Mouse (Mus musculus): ENCODE measurements at regions not wholly inside any gene's neighbourhood (a gene's known extent, or its start where the extent isn't known, plus 50 kb on each side); places are given as distances from the start of the nearest gene placed in this dataset.
A peak's percentile ranks its signal among the peaks of the same experiment; 100 is the strongest.
"Not testable (repeated sequence)": the region's sequence is repeated elsewhere in the genome, so short reads cannot be mapped to it uniquely, and the experiment has no call there.

DNA sequence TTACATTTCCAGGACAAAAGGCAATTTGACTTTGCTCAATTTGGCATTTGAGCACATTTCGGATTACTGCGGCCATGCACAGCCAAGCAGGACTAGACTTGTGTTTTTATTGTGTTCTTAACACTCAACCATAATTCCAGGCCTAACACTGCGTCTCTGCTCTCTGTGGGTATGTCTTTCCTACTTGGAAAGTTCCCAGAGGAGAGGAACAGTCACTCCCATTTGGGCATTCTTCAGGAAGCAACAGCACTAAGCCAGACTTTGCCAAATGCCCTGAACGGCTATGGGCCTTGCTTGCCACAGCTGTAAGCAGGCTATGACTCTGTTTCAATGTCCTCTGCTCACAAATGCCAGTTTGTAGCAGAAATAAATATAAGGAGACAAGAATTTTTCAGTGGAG lies 56.5 kb upstream of the Pdk3 start:
- DNase-seq (ENCODE audit: extremely low spot score in 1 of 2, low spot score in 2 of 2) = no peak
- intact Hi-C loops (cut with DNase I) = loop anchor here (5.0 to 10.0 kb wide), 2 partner anchors 91 to 594 kb away; no protein-coding TSS in a partner anchor

DNA sequence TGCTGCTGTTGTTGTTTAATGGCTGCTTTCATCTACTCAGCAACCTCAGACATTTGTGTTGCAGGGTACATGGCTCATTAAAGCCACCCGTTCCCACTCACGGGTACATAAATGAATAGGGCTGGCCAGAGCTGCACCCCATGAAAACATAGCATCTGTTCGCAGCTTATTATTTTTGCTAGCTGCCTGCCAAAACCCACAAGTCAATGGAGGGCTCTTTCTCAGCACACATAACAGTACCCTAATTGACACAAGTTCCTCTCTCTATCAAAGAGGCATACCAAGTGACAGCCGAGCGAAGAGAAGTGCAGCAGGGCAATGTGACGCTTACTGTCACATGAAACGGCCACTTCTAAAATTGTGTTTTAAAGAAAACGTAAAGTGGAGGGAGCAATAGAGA lies 57.0 kb upstream of the Pdk3 start:
- intact Hi-C loops (cut with DNase I) = loop anchor here (5.0 to 10.0 kb wide), 2 partner anchors 92 to 594 kb away; no protein-coding TSS in a partner anchor
- DNase-seq (ENCODE audit: extremely low spot score in 1 of 2, low spot score in 2 of 2) = no peak

DNA sequence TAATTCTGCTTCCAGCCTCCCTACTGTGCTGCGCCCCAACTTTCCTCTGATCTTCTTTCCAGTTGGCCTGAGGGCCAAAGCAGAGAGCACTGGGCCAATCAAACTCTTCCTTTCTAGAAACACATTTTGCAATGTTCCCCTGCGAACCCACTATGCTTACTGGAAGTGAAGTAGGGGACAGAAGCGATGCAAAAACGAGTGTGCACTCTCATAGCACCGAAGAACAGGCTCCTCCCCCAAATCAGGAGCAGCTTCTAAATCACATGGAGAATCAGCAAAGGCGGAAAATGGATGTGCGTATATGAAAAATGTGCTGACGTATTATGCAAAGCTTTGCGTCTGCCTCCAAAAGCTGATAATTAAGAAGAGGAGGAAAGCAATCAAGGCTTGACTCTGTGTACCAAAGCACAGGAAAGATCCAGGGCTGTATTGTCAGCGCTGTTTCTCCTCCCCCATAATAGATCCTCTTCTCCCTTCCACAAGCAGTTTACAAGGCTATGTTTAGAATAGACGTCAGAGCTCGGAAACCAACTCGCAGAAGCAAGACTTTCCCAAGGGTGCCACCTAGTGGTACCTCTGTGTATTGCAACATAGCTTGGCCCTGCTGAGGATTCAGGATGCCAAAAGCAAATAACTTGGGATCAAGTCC lies 57.5 kb upstream of the Pdk3 start:
- intact Hi-C loops (cut with DNase I) = loop anchor here (5.0 to 10.0 kb wide), 2 partner anchors 92 to 595 kb away; no protein-coding TSS in a partner anchor
- DNase-seq (ENCODE audit: extremely low spot score in 1 of 2, low spot score in 2 of 2) = peak; percentile 68 to 83

DNA sequence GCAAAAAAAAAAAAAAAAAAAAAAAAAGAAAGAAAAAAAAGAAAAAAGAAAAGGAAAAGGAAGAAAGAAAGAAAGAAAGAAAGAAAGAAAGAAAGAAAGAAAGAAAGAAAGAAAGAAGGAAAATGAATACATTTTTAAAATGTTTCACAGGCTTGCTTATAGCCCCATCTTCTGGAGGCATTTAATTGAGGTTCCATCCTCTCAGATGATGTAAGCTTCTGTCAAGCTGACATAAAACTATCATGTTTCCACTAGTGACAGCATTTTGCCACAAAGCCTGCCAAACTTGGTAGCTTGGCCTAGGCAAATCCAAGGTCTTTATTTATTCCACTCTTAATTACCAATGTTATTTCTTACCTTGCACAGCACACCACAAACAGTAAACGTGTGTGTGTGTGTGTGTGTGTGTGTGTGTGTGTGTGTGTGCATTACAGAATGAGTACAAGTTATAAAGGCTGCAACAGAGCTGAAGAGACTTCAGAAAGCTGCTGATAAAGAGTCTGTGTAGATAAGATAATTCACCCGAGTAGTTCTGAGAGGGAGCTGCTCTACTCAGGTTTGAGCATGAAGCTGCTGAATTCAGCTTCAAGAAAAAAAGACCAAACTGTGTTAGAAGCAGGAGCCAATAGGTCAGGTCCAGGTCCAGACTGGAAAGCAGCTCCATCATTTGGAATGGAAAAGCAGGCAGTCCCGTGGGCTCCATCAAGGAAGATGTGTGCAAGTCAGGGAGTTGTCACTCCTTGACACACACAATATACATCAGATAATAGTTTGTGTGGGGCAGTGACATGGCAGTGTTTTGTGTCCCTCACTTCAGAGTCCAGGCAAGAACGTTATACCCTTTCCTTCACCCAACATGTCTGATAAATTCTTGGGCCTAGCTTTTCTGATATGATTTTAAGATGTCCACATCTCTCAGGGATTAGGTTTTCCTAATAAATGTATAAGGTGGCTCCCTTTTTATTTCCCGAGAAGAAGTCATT lies 65.1 kb upstream of the Pdk3 start:
- no peak for DNase-seq (ENCODE audit: extremely low spot score in 1 of 2, low spot score in 2 of 2)
- intact Hi-C loops (cut with DNase I) = no loop called here

DNA sequence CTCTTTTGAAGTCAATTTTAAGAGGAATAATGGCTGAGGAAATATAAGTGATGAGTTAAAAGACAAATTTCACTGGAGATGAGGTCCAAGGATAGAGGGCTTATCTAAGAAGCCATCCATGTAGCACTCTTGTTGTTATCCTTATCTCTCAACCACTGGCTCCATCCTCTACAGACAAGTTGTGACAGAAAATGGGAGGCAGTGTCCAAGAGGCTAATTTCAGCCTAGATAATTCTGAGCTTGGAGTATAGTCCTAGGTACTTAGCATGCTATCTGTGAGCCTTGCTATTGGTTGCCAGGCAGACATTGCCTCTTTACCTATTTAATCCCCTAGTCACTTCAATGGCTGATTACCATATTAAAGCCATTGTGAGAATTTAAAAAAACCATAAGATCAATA lies 65.2 kb upstream of the AU015836 start:
- intact Hi-C loops (cut with DNase I) = no loop called here
- DNase-seq (ENCODE audit: extremely low spot score in 1 of 2, low spot score in 2 of 2) = no peak

DNA sequence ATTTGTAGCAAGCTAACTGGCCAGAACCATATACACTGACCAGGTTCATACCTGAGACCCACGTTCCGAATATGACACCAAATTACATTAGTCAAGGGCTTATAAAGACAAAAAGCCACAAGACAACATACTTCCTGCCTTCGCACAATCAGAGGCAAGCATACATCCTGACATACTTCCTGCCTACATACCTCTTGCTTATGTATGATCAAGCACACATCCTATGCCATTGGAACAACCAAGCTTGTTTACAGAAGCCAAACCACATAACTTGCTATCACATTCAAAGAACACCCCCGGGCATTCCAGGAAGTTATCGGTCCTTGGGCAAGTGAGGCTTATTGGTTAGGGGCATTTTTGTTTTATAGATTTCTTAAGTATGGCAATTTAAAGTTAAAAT lies 62.9 kb upstream of the AU015836 start:
- intact Hi-C loops (cut with DNase I) = no loop called here
- no peak for DNase-seq (ENCODE audit: extremely low spot score in 1 of 2, low spot score in 2 of 2)

DNA sequence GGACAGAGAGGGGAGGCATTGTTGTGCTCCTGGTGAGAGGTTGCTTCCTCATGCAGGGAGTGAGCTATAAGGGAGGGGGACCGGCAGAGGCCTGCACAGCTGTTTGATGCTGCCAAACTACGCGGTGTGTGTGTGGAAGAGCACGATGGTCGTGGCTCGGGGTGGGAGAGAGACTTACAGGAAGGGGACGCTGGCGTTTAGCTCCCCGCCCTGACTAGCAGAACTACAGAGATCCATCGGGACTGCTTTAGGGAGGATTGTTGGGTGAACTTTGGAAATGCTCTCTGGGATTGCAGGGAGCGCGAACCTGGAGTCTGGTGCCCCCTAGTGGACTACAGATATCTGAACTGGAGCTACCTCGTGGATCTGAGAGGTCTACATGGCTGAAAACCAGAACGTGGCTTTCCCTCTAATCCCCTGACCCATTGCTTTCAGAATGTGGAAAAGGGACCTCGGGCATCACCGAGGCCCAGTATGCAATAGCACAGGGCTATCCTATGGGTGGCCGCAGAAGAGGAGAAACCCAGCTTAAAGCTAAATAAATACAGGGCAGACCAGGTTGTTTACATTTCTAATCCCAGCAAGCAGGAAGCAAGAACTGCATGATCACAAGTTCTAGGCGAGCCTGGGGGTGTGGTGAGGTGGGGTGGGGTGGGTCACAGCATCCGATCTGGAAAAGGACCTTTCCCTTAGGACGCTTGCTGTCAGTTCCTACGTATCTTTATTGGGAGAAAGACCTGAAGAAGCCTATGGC lies 57.2 kb upstream of the AU015836 start:
- DNase-seq (ENCODE audit: extremely low spot score in 1 of 2, low spot score in 2 of 2) = peak; percentile 33 to 42
- intact Hi-C loops (cut with DNase I) = no loop called here

DNA sequence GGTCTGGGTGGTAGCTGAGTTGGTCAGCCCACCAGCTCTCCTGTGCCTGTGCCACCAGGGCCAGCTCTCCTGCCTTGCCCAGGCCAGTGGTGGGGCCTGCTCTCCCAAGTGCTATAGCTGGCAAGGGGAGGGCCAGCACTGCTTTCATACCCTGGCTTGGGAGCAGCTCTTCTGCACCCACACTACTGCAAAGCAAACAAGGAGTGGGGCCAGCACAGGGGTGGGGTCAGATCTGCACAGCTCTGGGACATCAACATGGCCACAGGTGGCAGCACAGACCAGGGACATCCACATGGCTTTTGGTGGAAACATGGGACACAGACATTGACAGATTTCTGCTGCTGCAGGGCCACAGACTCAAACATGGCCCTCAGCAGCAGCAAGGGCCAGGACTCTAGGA lies 52.9 kb upstream of the AU015836 start:
- intact Hi-C loops (cut with DNase I) = no loop called here
- DNase-seq (ENCODE audit: extremely low spot score in 1 of 2, low spot score in 2 of 2) = no peak

DNA sequence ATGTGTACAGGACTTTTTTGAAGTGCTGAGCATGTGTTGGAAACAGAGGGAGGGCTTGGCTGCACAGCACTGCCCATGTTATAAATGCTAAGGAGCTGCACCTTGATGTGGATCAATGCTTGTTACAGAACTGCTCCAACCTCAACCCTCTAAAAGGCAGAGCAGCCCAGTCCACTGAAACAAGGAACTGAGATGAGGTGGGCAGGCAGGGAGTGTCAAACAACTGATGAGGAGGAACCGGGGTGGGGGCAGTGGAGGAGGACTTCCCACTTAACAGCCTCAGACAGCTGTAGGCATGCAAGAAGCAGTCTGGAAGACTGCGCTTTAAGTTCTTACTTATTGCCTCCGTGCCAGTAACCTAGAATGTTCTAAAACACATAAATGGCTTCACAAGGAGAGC lies 51.1 kb upstream of the AU015836 start:
- intact Hi-C loops (cut with DNase I) = not testable (repeated sequence)

More for the DNA sequence above, 51.1 kb upstream of the AU015836 start:
- not testable (repeated sequence) for DNase-seq (ENCODE audit: extremely low spot score in 1 of 2, low spot score in 2 of 2)

Data from left cerebral cortex, postnatal 10 days (tissue).